Mouse (Mus musculus) intestine, embryonic 14.5 days (tissue): Measurements from ENCODE around the gene Ambp. TPM values are rescaled to one million over a fixed set of nuclear protein-coding genes. Genes with fewer than 3 reads are reported as not detected.

Experiments
- ATAC-seq: fragments of 200-750 bp; cut with Nextera tagmentation; replicated peaks from 2 replicates; pipeline ENCODE4 v1.8.0; 2017; ENCODE audit warnings: low read depth, moderate number of reproducible peaks, moderate TSS enrichment, moderate library complexity; ENCODE audit not compliant: low FRiP score, low TSS enrichment
- DNase-seq: peaks from one replicate; pipeline ENCODE4 v3.0.0-alpha.2; 2018; ENCODE audit warnings: low spot score
- H3K27ac ChIP-seq: fragments of 300-500 bp; sonication (generic); 2 replicates; pipeline ENCODE4 v1.5.1; 2014; ENCODE audit warnings: low read depth, mild to moderate bottlenecking, control low read depth
- H3K27me3 ChIP-seq: fragments of 300-500 bp; sonication (generic); replicated peaks from 2 replicates; pipeline ENCODE4 v1.6.1; 2014; ENCODE audit warnings: low read length, control low read depth; ENCODE audit not compliant: control insufficient read depth, insufficient read depth
- H3K36me3 ChIP-seq: fragments of 300-500 bp; sonication (generic); 2 replicates; pipeline ENCODE4 v1.6.1; 2014; ENCODE audit warnings: low read length, control low read depth; ENCODE audit not compliant: control insufficient read depth, insufficient read depth
- H3K4me1 ChIP-seq: fragments of 300-500 bp; sonication (generic); replicated peaks from 2 replicates; pipeline ENCODE4 v1.6.1; 2014; ENCODE audit warnings: low read length, control low read depth, mixed read lengths; ENCODE audit not compliant: control insufficient read depth, insufficient read depth
- H3K4me2 ChIP-seq: fragments of 300-500 bp; sonication (generic); 2 replicates; pipeline ENCODE4 v1.6.1; 2014; ENCODE audit warnings: low read length
- H3K4me3 ChIP-seq: fragments of 300-500 bp; sonication (generic); 2 replicates; pipeline ENCODE4 v1.5.1; 2014; ENCODE audit warnings: low read depth, low read length, control low read depth, mixed read lengths
- H3K9ac ChIP-seq: fragments of 300-500 bp; sonication (generic); 2 replicates; pipeline ENCODE4 v1.6.1; 2014; ENCODE audit warnings: mild to moderate bottlenecking, low read length
- H3K9me3 ChIP-seq: fragments of 300-500 bp; sonication (generic); 2 replicates; pipeline ENCODE4 v1.6.1; 2016; ENCODE audit warnings: low read length, control low read depth; ENCODE audit not compliant: control insufficient read depth
- whole genome bisulfite sequencing: fragments of 180-500 bp; shearing (Covaris S2); extraction: QIAGEN DNeasy Blood & Tissue Kit; methylation state at CpG from one replicate; pipeline ENCODE4 v1.1.7; 2014; 5-methylcytosine and 5-hydroxymethylcytosine counted together
- polyA plus RNA-seq: library from polyadenylated mRNA; unstranded; fragments of >200 nt; fragmentation: Nextera tagmentation; extraction: Ambion mirVana; gene quantifications from 2 replicates; pipeline ENCODE4 v1.2.1, GENCODE M21; 2014

Ambp gene
- polyA plus RNA-seq, 1 experiment from 2014 or later: 53.1 TPM

- Histone ChIP-seq H3K9ac (no peak overlapping the region), H3K4me1 (no peaks in the 10 kb centered on the region), H3K27ac (no peak overlapping the region), H3K4me2 (no peak overlapping the region), H3K9me3 (no peaks in the 10 kb centered on the region), H3K4me3 (no peak overlapping the region), H3K27me3 (no peaks in the 10 kb centered on the region), H3K36me3 (no peaks in the 10 kb centered on the region)
- no peak for ATAC-seq
- WGBS: 59% methylated on average over 4 of the region's 4 CpGs
- DNase-seq: no peak
Measured at GRCm38 (mm10) chr4:63154028-63154427, 571 bp downstream of the Ambp start.

- DNase-seq: no peak
- H3K9ac ChIP-seq: no peak overlapping the region
- no peak overlapping the region for H3K27ac ChIP-seq
- no peaks in the 10 kb centered on the region for H3K36me3 ChIP-seq
- H3K9me3 ChIP-seq: no peaks in the 10 kb centered on the region; the same call in 1 of the 2 replicates
- no peaks in the 10 kb centered on the region for H3K4me1 ChIP-seq
- H3K4me3 ChIP-seq: no peak overlapping the region
- no peak for ATAC-seq
- 95% methylated on average over 6 of the region's 6 CpGs for WGBS
- no peaks in the 10 kb centered on the region for H3K27me3 ChIP-seq
- H3K4me2 ChIP-seq: no peak overlapping the region
Measured at GRCm38 (mm10) chr4:63151127-63151526, 3.5 kb downstream of the Ambp start.

- no peaks in the 10 kb centered on the region; the same call in 1 of the 2 replicates for H3K9me3 ChIP-seq
- no peak overlapping the region for H3K9ac ChIP-seq
- H3K27ac ChIP-seq: no peak overlapping the region
- no peak overlapping the region for H3K4me3 ChIP-seq
- WGBS: 91% methylated on average over 6 of the region's 6 CpGs
- DNase-seq: no peak
- no peaks in the 10 kb centered on the region for H3K4me1 ChIP-seq
- H3K4me2 ChIP-seq: no peak overlapping the region
- no peaks in the 10 kb centered on the region for H3K36me3 ChIP-seq
- ATAC-seq: no peak
- no peaks in the 10 kb centered on the region for H3K27me3 ChIP-seq
Measured at GRCm38 (mm10) chr4:63147268-63147667, 7.3 kb downstream of the Ambp start.

GRCm38 (mm10) chr4:63129891-63130624 is 24.5 kb downstream of the Ambp start:
- DNase-seq: no peak
- ATAC-seq: no peak
- Histone ChIP-seq H3K4me3 (no peak overlapping the region), H3K9me3 (no peaks in the 10 kb centered on the region), H3K27ac (no peak overlapping the region), H3K9ac (no peak overlapping the region), H3K4me2 (no peak overlapping the region), H3K36me3 (peaks cover 54% of the 10 kb centered on the region), H3K27me3 (no peaks in the 10 kb centered on the region), H3K4me1 (no peaks in the 10 kb centered on the region)
- 93% methylated on average over 5 of the region's 5 CpGs for WGBS

- H3K4me2 ChIP-seq: no peak overlapping the region
- ATAC-seq: no peak
- DNase-seq: no peak
- H3K27ac ChIP-seq: no peak overlapping the region
- peaks cover 5% of the 10 kb centered on the region; the same call in 1 of the 2 replicates for H3K9me3 ChIP-seq
- 86% methylated on average over 8 of the region's 8 CpGs for WGBS
- no peak overlapping the region for H3K4me3 ChIP-seq
- peaks cover 44% of the 10 kb centered on the region for H3K36me3 ChIP-seq
- no peak overlapping the region for H3K9ac ChIP-seq
- H3K4me1 ChIP-seq: no peaks in the 10 kb centered on the region
- no peaks in the 10 kb centered on the region for H3K27me3 ChIP-seq
Measured at GRCm38 (mm10) chr4:63124861-63125466, 29.6 kb downstream of the Ambp start.

GRCm38 (mm10) chr4:63118639-63119437 is 35.8 kb downstream of the Ambp start:
- H3K9me3 ChIP-seq: peaks cover 5% of the 10 kb centered on the region; the same call in 1 of the 2 replicates
- ATAC-seq (peak; percentile 84), DNase-seq (peak; percentile 91)
- no peak overlapping the region for H3K4me2 ChIP-seq
- no peak overlapping the region for H3K9ac ChIP-seq
- H3K27me3 ChIP-seq: no peaks in the 10 kb centered on the region
- peaks cover 62% of the 10 kb centered on the region for H3K36me3 ChIP-seq
- 86% methylated on average over 5 of the region's 5 CpGs for WGBS
- H3K27ac ChIP-seq: no peak overlapping the region
- no peaks in the 10 kb centered on the region for H3K4me1 ChIP-seq
- no peak overlapping the region for H3K4me3 ChIP-seq

- no peak overlapping the region for H3K4me2 ChIP-seq
- H3K36me3 ChIP-seq: peaks cover 38% of the 10 kb centered on the region
- DNase-seq: no peak
- H3K4me3 ChIP-seq: no peak overlapping the region
- H3K9ac ChIP-seq: no peak overlapping the region
- no peak overlapping the region for H3K27ac ChIP-seq
- ATAC-seq: no peak
- no peaks in the 10 kb centered on the region for H3K9me3 ChIP-seq
- no peaks in the 10 kb centered on the region for H3K4me1 ChIP-seq
- 97% methylated on average over 8 of the region's 8 CpGs for WGBS
- H3K27me3 ChIP-seq: no peaks in the 10 kb centered on the region
Measured at GRCm38 (mm10) chr4:63105651-63106050, 48.9 kb downstream of the Ambp start.

GRCm38 (mm10) chr4:63102025-63102424 is 52.6 kb downstream of the Ambp start:
- Histone ChIP-seq H3K4me1 (no peaks in the 10 kb centered on the region), H3K27ac (no peak overlapping the region), H3K9me3 (no peaks in the 10 kb centered on the region), H3K27me3 (no peaks in the 10 kb centered on the region), H3K4me3 (no peak overlapping the region), H3K4me2 (no peak overlapping the region), H3K36me3 (peaks cover 50% of the 10 kb centered on the region), H3K9ac (no peak overlapping the region)
- WGBS: 88% methylated on average over 4 of the region's 4 CpGs
- DNase-seq (no peak), ATAC-seq (no peak)
